Mouse (Mus musculus) limb, embryonic 12.5 days (tissue): Measurements from ENCODE around the gene Tbcd. TPM values are rescaled to one million over a fixed set of nuclear protein-coding genes. Genes with fewer than 3 reads are reported as not detected.

Experiments
- ATAC-seq: fragments of 200-750 bp; cut with Nextera tagmentation; 2 replicates; pipeline ENCODE4 v1.8.0; 2017; ENCODE audit warnings: low read depth, moderate TSS enrichment; ENCODE audit not compliant: insufficient number of reproducible peaks, insufficient read depth, low FRiP score, low TSS enrichment
- H3K27ac ChIP-seq: fragments of 300-500 bp; sonication (generic); 2 replicates; pipeline ENCODE4 v1.5.1; 2016; ENCODE audit warnings: mild to moderate bottlenecking, moderate library complexity
- H3K27me3 ChIP-seq: fragments of 300-500 bp; sonication (generic); 2 replicates; pipeline ENCODE4 v1.6.1; 2016; ENCODE audit warnings: mild to moderate bottlenecking, moderate library complexity
- H3K36me3 ChIP-seq: fragments of 300-500 bp; sonication (generic); 2 replicates; pipeline ENCODE4 v1.6.1; 2016; ENCODE audit warnings: mild to moderate bottlenecking, moderate library complexity
- H3K4me1 ChIP-seq: fragments of 300-500 bp; sonication (generic); replicated peaks from 2 replicates; pipeline ENCODE4 v1.6.1; 2016
- H3K4me2 ChIP-seq: fragments of 300-500 bp; sonication (generic); 2 replicates; pipeline ENCODE4 v1.6.1; 2016; ENCODE audit warnings: mild to moderate bottlenecking, moderate library complexity
- H3K4me3 ChIP-seq: fragments of 300-500 bp; sonication (generic); replicated peaks from 2 replicates; pipeline ENCODE4 v1.5.1; 2016; ENCODE audit warnings: mild to moderate bottlenecking
- H3K9ac ChIP-seq: fragments of 300-500 bp; sonication (generic); replicated peaks from 2 replicates; pipeline ENCODE4 v1.6.1; 2016; ENCODE audit warnings: mild to moderate bottlenecking, moderate library complexity
- H3K9me3 ChIP-seq: fragments of 300-500 bp; sonication (generic); 2 replicates; pipeline ENCODE4 v1.6.1; 2016; ENCODE audit warnings: mild to moderate bottlenecking, moderate library complexity
- WGBS: fragments of 180-500 bp; shearing (Covaris S2); methylation state at CpG from one replicate; pipeline ENCODE4 v1.1.7; 2016; 5-methylcytosine and 5-hydroxymethylcytosine counted together
- polyA plus RNA-seq: library from polyadenylated mRNA; unstranded; fragments of >200 nt; fragmentation: Nextera tagmentation; extraction: Ambion mirVana; gene quantifications from 2 replicates; pipeline ENCODE4 v1.2.1, GENCODE M21; 2016

Tbcd gene
- polyA plus RNA-seq, 1 experiment from 2014 or later, result 50.7 TPM

- H3K9ac ChIP-seq, result no peak within 1 kb of the TSS; the same call in 1 of the 2 replicates
- H3K27me3 ChIP-seq, result no peaks in the 10 kb centered on the region
- H3K36me3 ChIP-seq, result peaks cover 19% of the 10 kb centered on the region
- peak within 1 kb of the TSS; percentile 78 for H3K4me2 ChIP-seq
- WGBS, result 10% methylated on average over 30 of the region's 30 CpGs
- peaks cover 17% of the 10 kb centered on the region for H3K4me1 ChIP-seq
- H3K9me3 ChIP-seq, result no peaks in the 10 kb centered on the region
- H3K4me3 ChIP-seq, result peak within 1 kb of the TSS; percentile 43
- no peak within 1 kb of the TSS for H3K27ac ChIP-seq
- peak; percentile 87 for ATAC-seq
These were observed 17.3 kb upstream of the Tbcd start, which contains the start of gene Fn3k for GRCm38 (mm10) chr11:121434156-121435155. Gene Fn3k (plus strand): TSS chr11:121434913.

- Histone ChIP-seq H3K27ac (no peak overlapping the region), H3K36me3 (0 out of 2 replicates have a peak, but pooled peaks cover under 1% of the 10 kb centered on the region), H3K4me1 (peaks cover 22% of the 10 kb centered on the region), H3K4me3 (no peak overlapping the region), H3K9ac (no peak overlapping the region), H3K27me3 (no peaks in the 10 kb centered on the region), H3K9me3 (no peaks in the 10 kb centered on the region), H3K4me2 (no peak overlapping the region)
- ATAC-seq, result no peak
- 72% methylated on average over 5 of the region's 5 CpGs for WGBS
These were observed 14.5 kb upstream of the Tbcd start for GRCm38 (mm10) chr11:121437236-121437635.

- H3K9me3 ChIP-seq, result no peaks in the 10 kb centered on the region
- H3K36me3 ChIP-seq, result no peaks in the 10 kb centered on the region
- peaks cover 15% of the 10 kb centered on the region for H3K4me1 ChIP-seq
- H3K4me3 ChIP-seq, result no peak overlapping the region
- H3K4me2 ChIP-seq, result no peak overlapping the region
- WGBS, result 65% methylated on average over 5 of the region's 5 CpGs
- H3K27ac ChIP-seq, result no peak overlapping the region
- H3K9ac ChIP-seq, result no peak overlapping the region
- H3K27me3 ChIP-seq, result peaks cover 5% of the 10 kb centered on the region; the same call in 1 of the 2 replicates
- no peak for ATAC-seq
These were observed 12.0 kb upstream of the Tbcd start for GRCm38 (mm10) chr11:121439686-121440292.

- Histone ChIP-seq H3K27ac (no peak overlapping the region), H3K9ac (no peak overlapping the region), H3K4me1 (peaks cover 11% of the 10 kb centered on the region; the same call in 1 of the 2 replicates), H3K36me3 (no peaks in the 10 kb centered on the region), H3K27me3 (peaks cover 7% of the 10 kb centered on the region), H3K4me2 (no peak overlapping the region), H3K9me3 (no peaks in the 10 kb centered on the region), H3K4me3 (no peak overlapping the region)
- 91% methylated on average over 4 of the region's 4 CpGs for WGBS
- ATAC-seq, result no peak
These were observed 10.1 kb upstream of the Tbcd start for GRCm38 (mm10) chr11:121441653-121442052.

GRCm38 (mm10) chr11:121442076-121442475 lies 9.7 kb upstream of the Tbcd start:
- H3K36me3 ChIP-seq, result no peaks in the 10 kb centered on the region
- H3K4me1 ChIP-seq, result peaks cover 11% of the 10 kb centered on the region; the same call in 1 of the 2 replicates
- no peak overlapping the region for H3K9ac ChIP-seq
- H3K9me3 ChIP-seq, result no peaks in the 10 kb centered on the region
- no peak overlapping the region for H3K4me2 ChIP-seq
- no peak overlapping the region for H3K4me3 ChIP-seq
- peaks cover 7% of the 10 kb centered on the region for H3K27me3 ChIP-seq
- no peak for ATAC-seq
- 45% methylated on average over 2 of the region's 2 CpGs for WGBS
- H3K27ac ChIP-seq, result no peak overlapping the region

- H3K36me3 ChIP-seq, result peaks cover 18% of the 10 kb centered on the region
- H3K9ac ChIP-seq, result peak overlapping the region; percentile 34; the same call in 1 of the 2 replicates
- H3K27me3 ChIP-seq, result no peaks in the 10 kb centered on the region
- no peaks in the 10 kb centered on the region for H3K9me3 ChIP-seq
- H3K4me3 ChIP-seq, result peak overlapping the region; percentile 90
- H3K4me2 ChIP-seq, result peak overlapping the region; percentile 80
- H3K4me1 ChIP-seq, result peaks cover 16% of the 10 kb centered on the region
- 0 out of 2 replicates have a peak, but pooled peaks have one; percentile 5 for ATAC-seq
- no peak overlapping the region for H3K27ac ChIP-seq
- WGBS, result 20% methylated on average over 9 of the region's 9 CpGs
These were observed 478 bp upstream of the Tbcd start for GRCm38 (mm10) chr11:121451216-121451726.

GRCm38 (mm10) chr11:121457874-121458273 lies 6.1 kb downstream of the Tbcd start:
- H3K27me3 ChIP-seq, result no peaks in the 10 kb centered on the region
- 89% methylated on average over 3 of the region's 3 CpGs for WGBS
- H3K9ac ChIP-seq, result no peak overlapping the region
- H3K36me3 ChIP-seq, result peaks cover 78% of the 10 kb centered on the region
- H3K27ac ChIP-seq, result no peak overlapping the region
- ATAC-seq, result no peak
- H3K4me1 ChIP-seq, result peaks cover 4% of the 10 kb centered on the region
- H3K4me3 ChIP-seq, result no peak overlapping the region
- no peaks in the 10 kb centered on the region for H3K9me3 ChIP-seq
- no peak overlapping the region for H3K4me2 ChIP-seq

- H3K4me1 ChIP-seq, result no peaks in the 10 kb centered on the region
- no peak overlapping the region for H3K4me3 ChIP-seq
- no peaks in the 10 kb centered on the region for H3K27me3 ChIP-seq
- no peak for ATAC-seq
- H3K36me3 ChIP-seq, result peaks cover 37% of the 10 kb centered on the region
- no peak overlapping the region for H3K4me2 ChIP-seq
- no peak overlapping the region for H3K27ac ChIP-seq
- 83% methylated on average over 6 of the region's 6 CpGs for WGBS
- no peaks in the 10 kb centered on the region for H3K9me3 ChIP-seq
- H3K9ac ChIP-seq, result no peak overlapping the region
These were observed 15.7 kb downstream of the Tbcd start for GRCm38 (mm10) chr11:121467408-121467807.

- Histone ChIP-seq H3K9ac (no peak overlapping the region), H3K36me3 (peaks cover 35% of the 10 kb centered on the region; the same call in 1 of the 2 replicates), H3K4me3 (no peak overlapping the region), H3K27me3 (no peaks in the 10 kb centered on the region), H3K9me3 (no peaks in the 10 kb centered on the region), H3K4me2 (no peak overlapping the region), H3K4me1 (no peaks in the 10 kb centered on the region), H3K27ac (no peak overlapping the region)
- ATAC-seq, result no peak
- WGBS, result 74% methylated on average over 3 of the region's 3 CpGs
These were observed 23.1 kb downstream of the Tbcd start for GRCm38 (mm10) chr11:121474831-121475230.

GRCm38 (mm10) chr11:121475699-121476415 lies 24.1 kb downstream of the Tbcd start:
- Histone ChIP-seq H3K27me3 (no peaks in the 10 kb centered on the region), H3K9ac (no peak overlapping the region), H3K36me3 (peaks cover 34% of the 10 kb centered on the region; the same call in 1 of the 2 replicates), H3K9me3 (no peaks in the 10 kb centered on the region), H3K4me3 (no peak overlapping the region), H3K4me2 (no peak overlapping the region), H3K4me1 (no peaks in the 10 kb centered on the region), H3K27ac (no peak overlapping the region)
- WGBS, result 38% methylated on average over 9 of the region's 9 CpGs
- ATAC-seq, result no peak
